Mouse (Mus musculus): ENCODE results near the gene Mpg.

GRCm38 (mm10) chr11:32266194-32266593, 39.9 kb downstream of the Mpg start:
- TF ChIP-seq TAL1 (IDR thresholded peaks at IDR 0.05; ENCODE audit: low read length) = no peak
- TF ChIP-seq GATA1 (IDR thresholded peaks at IDR 0.05; ENCODE audit: low read length) = no peak
